8 mouse cellular contexts compared by ENCODE assay signal in the genomic region with DNA sequence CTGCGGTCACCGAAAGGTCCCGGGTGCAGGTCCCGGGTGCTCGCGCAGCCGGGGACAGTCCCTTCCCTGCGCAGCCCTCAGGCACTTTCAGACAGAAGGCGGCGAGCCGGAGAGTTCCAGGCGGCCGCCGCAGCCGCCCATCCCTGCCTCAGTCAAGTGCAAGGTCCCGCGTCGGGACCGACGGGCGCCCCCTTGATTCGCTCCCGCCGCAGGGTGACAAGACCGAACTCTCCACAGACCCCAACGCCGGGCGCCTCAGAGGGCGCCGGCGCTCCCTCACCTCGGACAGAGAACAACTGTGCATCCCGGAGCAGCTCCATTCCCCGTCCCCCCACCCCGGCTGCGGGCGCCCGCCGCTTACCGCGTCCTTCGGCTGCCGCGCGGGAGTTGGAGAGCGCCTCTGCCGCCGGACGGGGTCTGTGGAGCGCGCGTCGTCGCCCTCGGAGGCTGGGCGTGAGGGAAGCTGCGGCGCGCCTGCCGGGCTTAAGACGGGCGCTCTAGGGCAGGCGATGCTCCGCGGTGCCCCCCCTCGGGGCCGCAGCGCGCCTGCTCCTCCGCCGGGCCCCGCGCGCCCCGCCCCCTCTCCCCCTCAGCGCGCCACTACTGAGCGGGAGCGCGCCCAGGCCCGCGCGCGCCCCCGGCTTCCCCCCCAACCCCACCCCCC. TPM values are rescaled to one million over a fixed set of nuclear protein-coding genes. Genes with fewer than 3 reads are reported as not detected.
DNase-seq lines count a peak whose midpoint lies in the region; ATAC-seq and TF ChIP-seq lines count a peak whose summit lies in the region.

A gene (minus strand): TSS at position 528 of the 664 bp plus-strand sequence.

- H3K9ac ChIP-seq in forebrain, embryonic 12.5 days = peak within 1 kb of the TSS; percentile 68
- H3K9ac ChIP-seq in kidney, postnatal 0 days (ENCODE audit: low read depth, low read length) = peak within 1 kb of the TSS; percentile 42; the same call in 1 of the 2 replicates
- H3K9ac ChIP-seq in liver, postnatal 0 days (replicated peaks) = no peak within 1 kb of the TSS; the same call in 1 of the 2 replicates
- peak within 1 kb of the TSS; percentile 48 for H3K9ac ChIP-seq in stomach, embryonic 15.5 days

- H3K4me3 ChIP-seq in forebrain, embryonic 12.5 days (replicated peaks) = peak within 1 kb of the TSS; percentile 71
- peak within 1 kb of the TSS; percentile 52 for H3K4me3 ChIP-seq in kidney, postnatal 0 days (replicated peaks; ENCODE audit: low read depth, low read length)
- H3K4me3 ChIP-seq in liver, postnatal 0 days (ENCODE audit: low read depth, low read length) = peak within 1 kb of the TSS; percentile 49
- H3K4me3 ChIP-seq in stomach, embryonic 15.5 days (replicated peaks) = peak within 1 kb of the TSS; percentile 56

- no peaks in the 10 kb centered on the region for H3K9me3 ChIP-seq in forebrain, embryonic 12.5 days
- H3K9me3 ChIP-seq in kidney, postnatal 0 days (replicated peaks; ENCODE audit: low read length) = no peaks in the 10 kb centered on the region
- H3K9me3 ChIP-seq in liver, postnatal 0 days (ENCODE audit: low read length) = no peaks in the 10 kb centered on the region
- H3K9me3 ChIP-seq in stomach, embryonic 15.5 days = no peaks in the 10 kb centered on the region

- H3K36me3 ChIP-seq in forebrain, embryonic 12.5 days (replicated peaks) = no peaks in the 10 kb centered on the region
- no peaks in the 10 kb centered on the region for H3K36me3 ChIP-seq in kidney, postnatal 0 days (ENCODE audit: insufficient read depth, low read length)
- no peaks in the 10 kb centered on the region for H3K36me3 ChIP-seq in liver, postnatal 0 days (replicated peaks; ENCODE audit: insufficient read depth, low read length)
- no peaks in the 10 kb centered on the region for H3K36me3 ChIP-seq in stomach, embryonic 15.5 days

- under 1% methylated on average over 28 of the region's 85 CpGs for WGBS in forebrain, embryonic 12.5 days
- under 1% methylated on average over 63 of the region's 85 CpGs for WGBS in kidney, postnatal 0 days
- WGBS in liver, postnatal 0 days (ENCODE audit: insufficient replicate concordance) = 4% methylated on average over 47 of the region's 85 CpGs
- WGBS in stomach, embryonic 15.5 days = under 1% methylated on average over 47 of the region's 85 CpGs

- peak within 1 kb of the TSS; percentile 76 for H3K27ac ChIP-seq in forebrain, embryonic 12.5 days
- H3K27ac ChIP-seq in kidney, postnatal 0 days = no peak within 1 kb of the TSS
- H3K27ac ChIP-seq in liver, postnatal 0 days (ENCODE audit: low read depth) = no peak within 1 kb of the TSS
- H3K27ac ChIP-seq in stomach, embryonic 15.5 days = peak within 1 kb of the TSS; percentile 67

- peak in 1 of 2 experiments; percentile 37 for DNase-seq in layer of hippocampus, adult 18-20 months (ENCODE audit: low spot score in 2 of 2)
- DNase-seq in layer of hippocampus, adult 9-11 months = no peak
- peak; percentile 74 to 85 for DNase-seq in cerebellum, postnatal 10 days
- DNase-seq in kidney, postnatal 0 days (ENCODE audit: low spot score) = peak; percentile 15
- peak; percentile 22 for DNase-seq in liver, postnatal 0 days
- DNase-seq in spleen, postnatal 14 days (ENCODE audit: low spot score in 2 of 2) = no peak

- H3K4me1 ChIP-seq in forebrain, embryonic 12.5 days = peaks cover 6% of the 10 kb centered on the region; the same call in 1 of the 2 replicates
- no peaks in the 10 kb centered on the region for H3K4me1 ChIP-seq in kidney, postnatal 0 days (replicated peaks; ENCODE audit: insufficient read depth, low read length)
- peaks cover 7% of the 10 kb centered on the region for H3K4me1 ChIP-seq in liver, postnatal 0 days (ENCODE audit: insufficient read depth)
- H3K4me1 ChIP-seq in stomach, embryonic 15.5 days = 0 out of 2 replicates have a peak, but pooled peaks cover 7% of the 10 kb centered on the region

- TF ChIP-seq EP300 in liver, postnatal 0 days (IDR thresholded peaks at IDR 0.05; ENCODE audit: low read depth) = no peak

- no peak for TF ChIP-seq CTCF in kidney, postnatal 0 days (IDR thresholded peaks at IDR 0.05; ENCODE audit: low read depth)
- no peak for TF ChIP-seq CTCF in liver, postnatal 0 days (IDR thresholded peaks at IDR 0.05; ENCODE audit: low read depth)

- peaks cover 9% of the 10 kb centered on the region; the same call in 1 of the 2 replicates for H3K27me3 ChIP-seq in forebrain, embryonic 12.5 days
- H3K27me3 ChIP-seq in kidney, postnatal 0 days (ENCODE audit: insufficient read depth, low read length) = 0 out of 2 replicates have a peak, but pooled peaks cover 14% of the 10 kb centered on the region
- H3K27me3 ChIP-seq in liver, postnatal 0 days (ENCODE audit: insufficient read depth, low read length) = peaks cover 27% of the 10 kb centered on the region
- H3K27me3 ChIP-seq in stomach, embryonic 15.5 days (replicated peaks) = peaks cover 13% of the 10 kb centered on the region

- peak; percentile 94 for ATAC-seq in forebrain, embryonic 12.5 days (ENCODE audit: low FRiP score)
- ATAC-seq in kidney, postnatal 0 days (replicated peaks; ENCODE audit: low FRiP score, low read depth) = peak; percentile 71
- peak; percentile 70 for ATAC-seq in liver, postnatal 0 days
- ATAC-seq in stomach, embryonic 15.5 days (ENCODE audit: insufficient read depth, low FRiP score, low read depth) = peak; percentile 86

- H3K4me2 ChIP-seq in forebrain, embryonic 12.5 days = peak within 1 kb of the TSS; percentile 91
- H3K4me2 ChIP-seq in kidney, postnatal 0 days (ENCODE audit: low read length) = peak within 1 kb of the TSS; percentile 73
- peak within 1 kb of the TSS; percentile 69 for H3K4me2 ChIP-seq in liver, postnatal 0 days (ENCODE audit: low read depth, low read length)
- peak within 1 kb of the TSS; percentile 92 for H3K4me2 ChIP-seq in stomach, embryonic 15.5 days

RNA-seq across cellular contexts. Expression of the gene that starts here (rescaled TPM):
- 10 to 100 TPM; 26.5 to 29.6 TPM for total RNA-seq in layer of hippocampus, adult 18-20 months (2021)
- 4.1 and 5.3 TPM in 2 replicates for polyA plus RNA-seq in forebrain, embryonic 12.5 days (2016; fragmentation: Nextera tagmentation; extraction: Ambion mirVana)
- 11.5 and 11.8 TPM in 2 replicates for polyA plus RNA-seq in kidney, postnatal 0 days (2015; fragmentation: Nextera tagmentation; extraction: Ambion mirVana)
- polyA plus RNA-seq in liver, postnatal 0 days (2015; fragmentation: Nextera tagmentation; extraction: Ambion mirVana) = 0.31 and 0.39 TPM in 2 replicates
- polyA plus RNA-seq in stomach, embryonic 15.5 days (2015; fragmentation: Nextera tagmentation; extraction: Ambion mirVana) = 14.5 and 15.8 TPM in 2 replicates

Comparison
In these comparisons a context has a peak if more than half of its experiments do, and no peak if none do; other contexts are left out.
1. Peak in DNase-seq, ATAC-seq, H3K4me3 ChIP-seq and H3K4me2 ChIP-seq in liver, postnatal 0 days; RNA of the gene not detected or under 1 TPM.
2. DNase-seq: peak in cerebellum, postnatal 10 days (2 of 2) and kidney, postnatal 0 days (single experiment); none in layer of hippocampus, adult 9-11 months (single experiment) and spleen, postnatal 14 days (0 of 2).
3. H3K27ac ChIP-seq: peak in forebrain, embryonic 12.5 days (single experiment) and stomach, embryonic 15.5 days (single experiment); none in kidney, postnatal 0 days (single experiment) and liver, postnatal 0 days (single experiment).
4. Peak in every context shown above with its lines, with median percentiles within 50 percentile points of each other: ATAC-seq, H3K4me2 ChIP-seq and H3K4me3 ChIP-seq.